Mouse (Mus musculus): ENCODE results near the gene Hist3h2a.

DNA sequence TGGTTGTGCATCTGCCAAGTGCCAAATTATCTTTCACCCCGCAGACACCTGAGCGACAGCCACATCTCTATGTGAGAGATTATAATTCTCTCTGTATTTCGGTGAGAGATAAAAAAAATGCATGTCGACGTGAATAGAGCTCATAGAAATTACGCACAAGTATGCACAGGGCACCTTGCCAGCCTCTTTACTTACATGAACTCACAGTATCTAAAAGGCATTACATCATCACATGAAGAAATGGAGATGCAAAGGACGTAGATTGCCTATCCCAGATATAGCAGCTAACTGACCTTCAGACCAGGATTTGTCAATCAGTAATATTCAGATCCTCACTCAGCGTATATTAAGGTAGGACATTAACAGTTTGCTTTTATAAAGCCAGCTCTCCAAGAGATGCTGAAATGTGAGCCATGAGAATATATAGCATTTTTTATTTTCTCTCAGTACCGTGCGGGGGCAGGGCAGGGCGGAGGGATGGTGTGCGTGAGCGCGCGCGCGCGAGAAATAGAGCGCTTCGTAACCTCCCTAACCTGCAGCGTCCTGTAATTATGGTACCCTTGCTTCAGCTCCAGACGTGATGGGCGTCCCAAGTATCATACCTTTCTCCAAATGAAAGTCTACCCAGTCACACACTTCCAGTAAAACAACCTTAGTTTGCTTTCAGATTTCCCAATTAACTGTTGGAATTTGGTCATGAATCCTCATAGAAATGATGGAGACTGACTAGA lies 6.5 kb upstream of the Hist3h2a start:
- no peak for TF ChIP-seq POLR2A (IDR thresholded peaks at IDR 0.05; ENCODE audit: insufficient read length, low read depth)
- TF ChIP-seq POLR2AphosphoS2 (IDR thresholded peaks at IDR 0.05; ENCODE audit: insufficient read length, low read depth) = no peak

All from myocyte (in vitro differentiated cells).